Mouse (Mus musculus) layer of hippocampus, adult 8-10 months (tissue): ENCODE results near the gene Smg6. TPM values are rescaled to one million over a fixed set of nuclear protein-coding genes. Genes with fewer than 3 reads are reported as not detected.

ENCODE experiments used
- DNase-seq, 2 experiments: peaks; one replicate each; pipeline ENCODE4 v3.0.0; 2022; ENCODE audit warnings: low spot score in 2 of 2
- total RNA-seq, 4 experiments: library from RNA; stranded (reverse); gene quantifications; 2 replicates each; pipeline ENCODE4 v1.2.4; 2022

Smg6 gene
- total RNA-seq, 4 experiments from 2014 or later = 32.4 to 38.8 (median 36.3) TPM

DNA sequence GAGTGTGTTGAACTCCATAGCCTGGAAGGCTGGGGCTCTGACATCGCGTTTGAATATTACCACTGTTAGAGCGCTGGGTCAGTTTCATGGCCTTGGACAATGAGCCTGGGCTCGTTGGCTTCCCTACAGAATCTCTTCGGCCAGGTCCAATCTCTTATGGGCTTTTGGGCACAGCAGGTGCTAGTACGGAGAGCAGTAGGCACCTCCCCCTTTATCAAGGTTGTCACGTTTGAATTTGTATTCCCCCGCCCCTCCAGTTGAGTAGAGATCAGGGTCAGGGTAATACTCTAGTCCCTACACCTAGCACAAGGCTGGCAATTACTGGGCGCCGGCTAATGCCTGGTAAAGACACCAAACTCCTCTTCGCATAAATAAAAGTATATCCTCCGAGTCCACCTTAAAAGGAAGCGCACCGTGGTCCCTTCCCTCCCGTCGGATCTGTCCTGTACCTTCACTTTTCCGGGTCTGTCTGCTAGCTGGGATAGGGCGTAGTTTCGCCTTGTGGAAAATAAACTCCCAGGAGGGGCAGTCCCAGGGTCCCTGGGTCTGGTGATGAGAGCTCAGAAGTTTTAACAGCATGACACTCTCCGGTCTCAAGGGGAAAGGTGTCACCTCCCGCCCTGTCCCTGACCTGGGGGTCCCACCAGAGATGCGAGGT is 264.2 kb downstream of the Smg6 start:
- DNase-seq = no peak

DNA sequence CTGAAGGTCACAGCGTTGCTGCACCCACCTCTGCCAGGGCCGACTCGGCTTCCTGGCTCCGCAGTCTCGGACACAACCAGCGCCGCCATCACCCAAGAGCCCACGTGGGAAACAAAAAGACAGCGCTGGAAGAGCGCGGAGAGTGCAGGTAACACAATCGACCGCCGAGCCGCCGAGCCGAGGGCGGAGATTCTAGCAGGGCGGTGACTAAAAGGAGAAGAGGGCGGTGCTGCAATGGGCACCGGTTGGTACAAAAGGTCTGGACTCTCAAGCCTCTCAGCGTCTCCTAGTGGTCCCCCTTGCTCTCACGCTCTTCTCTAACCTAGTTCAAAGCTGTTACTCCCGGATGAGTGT is 264.7 kb downstream of the Smg6 start:
- peak in 1 of 2 experiments; percentile 72 for DNase-seq

DNA sequence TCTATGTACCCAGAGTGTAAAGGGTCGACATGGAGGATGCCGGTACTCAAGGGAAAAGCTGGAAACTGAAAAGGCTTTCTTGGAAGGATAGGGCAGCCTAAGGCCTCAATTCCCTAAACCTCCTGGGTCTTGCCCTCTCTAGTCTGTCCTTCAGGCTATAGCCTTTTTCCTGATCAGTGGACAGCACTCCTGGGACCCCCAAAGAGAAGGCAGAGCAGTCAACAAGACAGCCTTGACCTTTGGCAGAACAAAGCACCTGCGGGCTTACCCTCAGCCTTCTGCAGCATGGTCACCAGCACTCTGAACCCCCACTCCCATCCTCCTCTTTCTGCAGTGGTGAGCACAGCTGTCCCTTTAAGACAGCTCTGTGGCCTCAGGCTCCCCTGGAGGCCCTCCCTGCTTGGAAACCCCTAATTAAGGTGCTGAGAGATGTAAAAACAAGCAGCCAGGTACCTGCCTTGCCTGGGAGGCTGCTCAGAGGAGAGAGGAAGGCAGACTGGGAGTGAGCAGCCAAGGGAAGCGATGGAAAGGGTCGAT is 265.4 kb downstream of the Smg6 start, which contains the start of gene Dph1:
Gene Dph1 (minus strand): TSS at position 337 of the 537 bp plus-strand sequence.
- no peak for DNase-seq

DNA sequence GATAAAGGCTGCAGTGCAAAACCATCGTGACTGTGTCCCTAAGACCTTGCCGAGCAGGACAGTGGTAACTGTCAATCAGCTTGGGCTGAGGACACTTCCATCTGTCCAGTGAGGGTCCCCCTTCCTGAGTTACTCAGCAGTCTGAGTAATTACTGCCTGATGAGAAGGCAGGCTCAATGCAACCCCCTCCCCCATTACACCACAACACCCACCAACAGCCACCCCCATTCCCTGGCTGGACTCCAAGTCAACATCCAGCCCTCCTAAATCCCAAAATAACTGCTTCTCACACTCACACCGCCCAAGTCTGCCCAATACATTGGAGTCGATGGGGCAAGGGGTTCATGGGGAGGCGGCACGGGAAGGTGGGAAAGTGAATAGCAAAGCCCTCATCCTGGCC is 266.2 kb downstream of the Smg6 start:
- no peak for DNase-seq

DNA sequence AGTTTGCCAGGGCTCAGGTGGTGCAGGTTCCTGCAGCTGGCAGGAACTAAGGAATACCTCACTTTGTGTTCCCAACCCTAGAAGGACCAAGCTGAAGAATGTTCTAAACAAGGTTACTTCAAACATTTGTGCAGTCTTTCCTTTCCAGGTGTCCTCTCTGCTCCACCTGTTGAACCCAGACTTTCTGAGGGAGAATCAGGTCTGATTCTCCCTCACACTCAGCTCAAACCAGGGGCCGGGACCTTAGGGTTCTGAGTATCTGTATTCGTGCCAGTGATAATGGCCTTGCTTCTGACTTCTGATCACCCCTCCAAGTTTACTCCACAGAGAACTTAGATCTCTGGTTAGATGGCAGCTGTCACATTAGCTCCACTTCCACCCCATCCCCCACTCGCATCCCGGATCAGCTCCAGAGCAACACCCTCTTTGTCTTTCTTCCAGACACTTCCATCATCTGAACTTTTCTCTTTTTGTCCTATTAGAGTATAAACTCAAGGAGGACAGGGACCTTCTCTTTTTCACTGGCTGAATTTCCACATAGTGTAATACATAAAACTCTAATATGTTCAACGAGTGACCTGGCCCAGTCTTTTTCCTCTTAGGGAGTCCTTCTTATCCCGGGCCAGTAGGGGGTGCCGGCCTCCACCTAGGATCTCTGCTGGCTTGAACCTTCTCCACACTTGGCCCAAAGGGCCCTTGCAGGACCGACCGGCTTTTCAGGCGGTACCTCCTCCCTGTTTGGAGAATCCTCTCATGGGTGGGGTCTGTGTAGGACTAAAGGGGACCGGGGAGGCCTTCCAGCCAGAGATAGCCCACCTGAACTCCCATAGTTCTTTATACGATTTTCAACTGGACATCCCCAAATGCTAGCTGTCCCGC is 267.0 kb downstream of the Smg6 start:
- peak in 1 of 2 experiments; percentile 66 for DNase-seq

DNA sequence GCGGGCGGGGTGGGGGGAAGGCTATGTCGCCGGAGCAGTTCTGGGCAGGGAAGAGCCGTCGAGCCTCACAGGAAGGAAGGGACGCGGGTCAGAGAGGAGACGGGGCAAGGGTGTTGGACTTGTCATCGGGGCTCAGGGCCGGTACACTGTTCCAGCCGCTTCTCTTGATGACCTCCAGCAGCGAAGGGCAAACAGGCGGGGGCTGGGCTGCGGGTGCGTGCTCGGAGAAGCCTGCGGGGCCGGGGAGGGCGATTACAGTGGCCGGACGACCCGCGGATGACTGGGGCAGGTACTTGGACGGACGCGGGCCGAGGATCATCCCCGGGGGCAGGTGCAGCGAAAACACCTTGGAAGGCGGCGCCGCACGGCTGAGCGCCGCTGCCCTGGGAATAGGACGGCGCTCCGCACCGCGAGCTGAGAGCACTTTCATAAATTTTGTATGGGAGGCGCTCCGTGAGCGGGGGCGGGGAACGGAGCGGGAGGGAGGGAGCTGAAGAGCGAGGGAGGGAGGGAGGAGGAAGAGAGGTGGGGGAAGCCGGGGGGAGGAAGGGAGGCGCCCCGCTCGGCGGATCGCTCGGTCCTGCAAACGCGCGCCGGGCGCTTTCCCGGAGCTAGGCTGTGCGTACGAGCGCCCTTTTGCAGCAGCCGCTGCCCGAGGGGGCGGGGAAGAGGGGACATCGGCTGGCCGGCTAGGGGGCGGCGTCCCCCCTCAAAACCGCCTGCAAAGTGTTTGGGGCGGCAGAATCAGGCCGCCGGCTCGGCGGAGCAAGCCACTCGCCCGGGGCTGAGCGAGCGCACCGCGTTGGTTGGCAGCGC is 267.8 kb downstream of the Smg6 start, which contains the start of gene Rtn4rl1:
Gene Rtn4rl1 (plus strand): TSS at position 528 of the 816 bp plus-strand sequence.
- DNase-seq = peak in 1 of 2 experiments; percentile 70

DNA sequence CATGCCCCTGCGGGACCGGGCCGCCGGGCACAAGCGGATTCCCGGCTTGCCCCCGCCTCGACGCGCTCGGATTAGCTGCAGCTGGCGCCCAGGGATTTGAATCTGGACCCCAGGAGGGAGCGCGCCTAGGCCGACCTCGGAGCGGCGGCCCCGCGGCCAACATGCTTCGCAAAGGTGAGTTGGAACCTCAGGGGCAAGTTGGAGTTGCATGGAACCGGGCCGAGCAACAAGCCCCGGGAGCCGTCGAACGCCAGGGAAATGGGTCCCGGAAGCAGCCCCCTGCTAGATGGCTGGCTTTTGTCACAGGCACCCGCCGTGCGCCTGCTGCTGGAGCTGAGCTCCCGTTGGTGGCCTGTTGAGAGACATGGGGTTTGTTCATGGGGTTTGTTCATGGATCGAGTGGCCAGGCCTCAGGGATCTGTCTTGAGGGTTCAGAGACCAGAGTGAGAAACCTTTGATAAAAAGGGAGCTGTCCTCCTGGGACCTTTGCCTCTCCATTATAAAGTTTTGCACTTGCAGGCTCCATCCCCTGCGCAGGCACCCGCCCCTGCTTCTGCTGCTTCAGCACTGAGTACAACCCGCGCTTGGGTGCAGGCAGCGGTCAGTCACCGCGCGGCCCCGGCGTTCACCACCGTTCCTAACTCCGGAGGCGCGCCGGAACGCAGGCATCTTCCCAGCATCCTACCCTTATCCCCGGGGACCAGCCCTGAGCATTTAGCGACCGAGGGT is 268.7 kb downstream of the Smg6 start:
- DNase-seq = no peak

DNA sequence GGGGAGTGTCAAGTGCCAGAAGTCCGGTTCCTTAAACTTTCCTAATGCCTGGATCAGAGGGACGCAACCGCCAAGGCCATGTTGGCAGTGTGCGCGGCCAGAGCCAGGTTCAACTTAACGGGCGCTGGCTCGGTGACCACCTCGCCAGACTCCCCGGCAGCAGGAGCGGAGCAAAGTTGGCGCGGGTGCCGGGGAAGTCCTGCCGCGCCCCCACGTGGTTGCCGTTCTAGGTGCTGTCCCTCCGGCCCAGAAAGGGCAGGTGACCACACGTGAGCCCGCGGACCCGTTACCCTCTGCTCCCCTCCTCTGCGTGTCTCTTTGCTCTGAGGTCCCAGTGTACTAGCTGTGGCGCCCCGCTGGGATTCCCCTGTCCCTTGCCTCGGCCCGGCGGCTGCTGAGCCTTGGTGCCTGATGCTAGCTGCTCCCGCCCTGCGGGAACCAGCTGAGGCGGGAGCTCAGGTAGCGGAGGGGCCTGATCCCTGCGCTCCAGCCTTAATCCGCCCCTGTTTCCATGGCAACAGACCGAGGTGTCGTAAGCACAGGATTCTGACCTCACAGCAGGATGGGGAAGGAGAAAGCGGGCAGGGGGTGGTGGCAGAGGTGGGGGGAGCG is 269.3 kb downstream of the Smg6 start:
- no peak for DNase-seq

DNA sequence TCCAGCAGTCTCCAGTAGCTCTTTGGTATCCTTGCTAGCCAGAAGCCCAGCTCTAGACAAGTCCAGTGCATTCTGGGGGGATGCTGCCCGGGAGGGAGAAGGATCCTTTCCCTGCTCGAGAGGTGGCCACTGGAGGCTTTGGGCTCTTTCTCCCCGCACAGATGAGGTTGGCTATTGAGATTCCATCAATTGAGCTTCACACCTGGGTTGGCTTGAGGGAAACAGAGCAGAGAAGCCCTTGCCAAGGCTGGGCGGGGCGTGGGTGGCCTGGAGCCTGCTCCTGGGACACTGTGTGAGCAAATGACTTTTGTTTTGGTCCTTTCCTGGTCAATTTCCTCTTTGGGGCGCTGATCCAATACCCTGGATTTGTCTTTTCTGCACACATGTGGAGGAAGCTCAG is 270.5 kb downstream of the Smg6 start:
- no peak for DNase-seq

DNA sequence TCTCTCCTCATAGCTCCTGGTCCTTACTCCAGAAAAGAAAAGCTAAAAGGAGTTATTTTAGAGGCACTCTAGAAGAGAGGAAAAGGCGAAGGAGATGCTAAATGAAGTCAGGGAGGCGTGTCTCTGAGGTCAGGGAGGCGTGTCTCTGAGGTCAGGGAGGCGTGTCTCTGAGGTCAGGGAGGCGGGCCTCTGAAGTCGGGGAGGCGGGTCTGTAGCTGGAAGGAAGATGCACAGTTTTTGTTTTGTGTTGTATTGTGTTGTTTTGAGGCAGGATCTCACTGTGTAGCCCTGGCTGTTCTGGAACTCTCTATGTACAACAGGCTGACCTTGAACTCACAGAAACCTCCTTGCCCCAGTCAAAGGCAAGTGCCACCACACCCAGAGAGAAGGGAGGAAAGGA is 272.3 kb downstream of the Smg6 start:
- no peak for DNase-seq

DNA sequence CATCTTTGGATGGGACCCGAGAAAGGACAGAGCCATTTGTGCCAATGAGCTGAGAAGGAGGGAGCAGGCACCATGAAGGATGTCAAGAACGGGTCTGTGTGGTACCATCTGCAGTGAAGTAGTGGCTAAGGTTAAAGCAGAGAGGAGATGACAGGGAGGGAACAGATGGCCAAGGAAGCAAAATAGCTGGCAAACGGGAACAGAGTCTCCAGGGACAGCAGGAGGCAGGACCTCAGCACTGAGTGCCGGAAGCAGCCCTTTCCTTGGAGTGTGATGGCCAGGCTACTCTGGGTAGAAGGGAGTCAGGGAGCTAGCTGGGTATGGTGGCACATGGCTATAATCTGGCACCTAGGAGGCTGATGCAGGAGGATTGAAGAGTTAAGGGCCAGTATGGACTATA is 273.2 kb downstream of the Smg6 start:
- DNase-seq = no peak

DNA sequence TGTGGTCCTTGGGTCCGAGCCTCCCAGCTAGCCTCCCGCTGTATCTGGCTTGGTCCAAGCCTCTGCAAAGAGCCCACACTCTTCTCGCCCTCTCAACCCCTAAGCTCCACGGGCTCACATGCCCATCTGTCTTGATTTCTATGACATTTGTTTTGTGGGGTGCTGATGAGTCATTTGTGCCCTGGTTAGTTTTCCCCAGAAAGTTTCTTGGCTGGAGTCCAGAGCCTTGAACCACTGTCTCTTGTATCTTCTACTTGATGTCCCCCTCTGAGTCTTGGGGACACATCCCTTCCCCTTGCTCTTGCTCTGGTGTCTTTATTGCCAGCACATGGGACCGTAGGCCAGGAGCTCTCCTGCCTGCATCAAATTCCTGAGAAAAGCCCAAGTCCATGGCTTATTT is 274.3 kb downstream of the Smg6 start:
- no peak for DNase-seq

DNA sequence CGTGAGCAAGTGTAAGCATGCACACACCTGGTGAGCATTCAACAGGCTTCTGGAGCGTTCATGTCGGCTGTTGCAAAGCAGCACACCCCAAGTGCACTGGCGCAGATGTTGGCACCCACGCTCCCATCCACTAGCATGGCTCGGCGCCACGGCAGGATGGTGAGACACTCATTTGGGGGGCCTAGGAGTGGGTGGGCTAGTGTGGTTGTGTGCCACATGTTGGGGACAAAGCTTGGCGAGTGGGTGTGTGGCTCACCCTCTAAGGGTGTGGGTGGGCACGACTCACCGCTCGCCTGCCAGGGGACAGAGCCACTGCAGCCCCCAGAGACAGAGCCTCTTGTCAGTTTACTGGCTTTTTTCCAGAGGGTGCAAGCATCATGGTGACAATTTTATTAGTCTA is 275.3 kb downstream of the Smg6 start:
- peak; percentile 68 to 72 for DNase-seq

DNA sequence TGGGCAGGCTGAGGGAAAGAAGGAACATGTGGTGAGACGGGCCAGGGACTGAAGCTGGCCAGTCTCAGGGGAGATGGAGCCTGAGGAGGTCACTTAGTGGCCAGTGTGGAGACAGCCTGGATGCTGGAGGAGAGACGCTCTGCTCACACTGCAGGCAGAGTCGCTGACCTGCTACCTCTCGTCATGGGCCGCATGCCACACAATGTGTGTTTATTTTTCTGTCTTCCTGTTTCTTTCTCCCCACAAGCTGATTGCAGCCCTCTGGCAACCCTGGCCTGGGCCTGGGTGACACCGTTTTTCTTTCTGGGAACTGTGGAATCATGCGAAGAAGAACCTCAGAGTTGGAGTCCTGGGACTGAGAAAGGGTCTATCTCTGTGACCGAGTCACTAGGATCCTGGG is 276.1 kb downstream of the Smg6 start:
- no peak for DNase-seq

DNA sequence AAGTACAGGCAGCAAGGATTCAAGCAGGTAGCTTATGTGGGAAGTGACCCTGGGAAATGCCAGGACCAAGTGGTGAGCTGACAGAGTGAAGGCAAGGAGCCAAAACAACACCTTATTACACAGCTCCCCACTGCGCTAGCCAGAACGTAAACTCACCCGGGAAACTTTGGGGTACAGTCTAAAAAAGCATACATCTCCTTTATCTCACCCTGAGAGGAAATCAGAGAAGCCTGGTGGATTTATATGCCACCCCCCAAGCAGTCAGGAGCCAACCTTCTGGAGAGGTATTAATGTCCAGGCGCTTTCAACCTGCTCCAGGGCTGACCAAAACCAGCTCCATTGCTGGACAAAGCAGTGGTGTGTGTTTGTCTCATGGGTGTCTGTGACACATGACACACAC is 278.3 kb downstream of the Smg6 start:
- DNase-seq = no peak

DNA sequence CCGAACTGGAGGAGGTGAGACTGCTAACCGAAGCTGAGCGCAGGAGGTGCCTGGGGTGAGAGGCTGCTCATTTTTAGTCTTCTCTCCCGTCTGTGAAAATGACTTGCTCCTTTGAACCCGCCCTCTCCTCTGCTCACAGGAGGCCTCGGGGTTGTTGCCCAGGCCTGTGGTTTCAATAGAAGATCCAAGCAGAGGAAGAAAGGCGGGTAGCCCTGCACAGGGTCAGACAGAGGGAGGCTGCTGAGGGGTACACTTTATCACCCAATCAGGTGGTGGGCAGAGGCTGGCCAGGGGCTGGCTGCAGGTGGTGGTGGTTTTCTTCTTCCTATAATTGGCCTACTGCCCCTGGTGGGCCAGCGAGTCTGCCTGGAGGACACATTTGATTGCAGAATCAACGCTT is 278.8 kb downstream of the Smg6 start:
- no peak for DNase-seq

DNA sequence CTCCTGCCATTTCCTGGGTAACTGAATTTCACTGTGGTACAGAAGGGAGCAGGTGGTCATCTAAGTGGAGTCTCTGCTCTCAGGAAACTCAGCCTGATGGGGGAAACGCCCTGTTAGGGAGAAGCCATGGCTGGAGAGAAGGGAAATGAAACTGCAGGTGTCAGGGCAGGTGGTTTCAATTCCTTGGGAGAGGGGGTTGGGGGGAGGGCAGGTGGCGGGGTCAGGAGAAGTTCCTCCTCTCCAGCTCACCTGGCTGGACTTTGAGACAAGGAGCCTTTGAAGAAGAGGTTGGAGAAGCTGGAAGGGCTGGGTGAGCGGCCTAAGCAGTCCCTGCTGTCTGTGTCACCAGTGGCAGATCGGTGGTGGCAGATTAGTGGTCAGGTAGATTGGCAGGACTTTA is 280.7 kb downstream of the Smg6 start:
- DNase-seq = no peak

DNA sequence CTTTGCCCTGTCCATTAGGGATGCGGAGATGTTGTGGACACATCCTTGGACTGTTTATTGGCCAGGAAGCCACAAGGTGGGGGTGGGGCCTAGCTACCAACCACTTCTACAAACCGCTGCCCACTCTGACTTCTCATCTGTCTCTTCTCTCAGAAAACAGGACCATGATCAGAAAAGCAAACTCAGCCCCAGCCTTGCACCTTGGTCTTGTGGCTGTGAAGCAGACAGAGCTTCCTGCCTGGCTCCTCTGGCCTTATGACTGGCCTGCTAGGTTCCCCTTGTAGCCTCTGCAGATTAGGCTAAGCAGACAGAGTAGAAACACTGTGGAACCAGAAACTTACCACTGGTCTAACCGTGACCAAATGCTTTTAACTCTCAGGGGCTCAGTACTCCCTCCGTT is 283.7 kb downstream of the Smg6 start:
- no peak for DNase-seq

DNA sequence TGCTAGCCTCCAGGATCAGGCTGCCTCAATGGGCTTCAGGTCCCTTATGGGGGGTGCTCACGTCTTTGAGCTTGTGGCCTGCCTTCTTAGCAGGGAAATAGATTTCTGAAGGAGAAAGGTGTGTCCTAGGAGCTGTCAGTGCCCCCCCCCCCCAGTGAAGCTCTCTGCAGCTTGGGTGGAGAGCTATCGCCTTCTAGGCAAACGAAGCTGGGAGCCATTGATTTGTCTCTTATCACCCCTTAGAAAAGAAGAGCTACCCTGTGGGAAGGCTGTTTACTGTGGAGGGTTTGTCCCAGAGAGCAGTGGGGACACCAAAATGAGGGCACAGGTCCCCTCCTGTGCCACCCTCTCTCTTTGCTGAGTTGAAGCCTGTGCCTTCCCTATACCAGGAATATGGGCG is 284.5 kb downstream of the Smg6 start:
- no peak for DNase-seq

DNA sequence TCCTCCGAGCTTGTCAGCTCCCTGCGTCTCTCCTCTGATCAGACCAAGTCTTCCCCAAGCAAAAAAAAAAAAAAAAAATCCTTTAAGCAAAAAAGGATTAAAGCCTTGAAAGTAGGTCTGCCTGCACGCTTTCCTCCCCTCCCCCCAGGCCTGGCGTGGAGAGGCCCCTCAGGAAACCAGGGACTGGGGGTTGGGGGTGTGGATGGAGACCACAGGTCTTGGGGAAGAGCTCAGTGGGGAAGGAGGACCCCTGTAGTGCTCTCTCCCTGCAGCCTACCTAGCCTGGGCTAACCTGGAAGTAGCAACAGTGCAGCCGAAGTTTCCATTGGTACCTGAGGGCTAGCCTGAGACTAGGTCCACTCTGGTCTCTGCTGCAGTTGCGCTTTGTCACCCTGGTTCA is 285.1 kb downstream of the Smg6 start:
- no peak for DNase-seq
